Mouse (Mus musculus) gastrocnemius, postnatal 25 days (tissue): ENCODE data around the gene Eif3c. TPM values are rescaled to one million over a fixed set of nuclear protein-coding genes. Genes with fewer than 3 reads are reported as not detected.

Source experiments
- DNase-seq: peaks from one replicate; pipeline ENCODE4 v3.0.0; 2022
- total RNA-seq, 2 experiments: library from RNA; stranded (reverse); gene quantifications; 1 replicate in 1 of 2; 2 replicates in 1 of 2; pipeline ENCODE4 v1.2.3; 2021

Gene Eif3c
- total RNA-seq, 2 experiments from 2014 or later = 130 to 138 TPM

- DNase-seq = no peak
These were observed 11.4 kb downstream of the Eif3c start for GRCm38 (mm10) chr7:126554796-126555195.

GRCm38 (mm10) chr7:126545631-126546030 lies 20.6 kb downstream of the Eif3c start:
- DNase-seq = no peak

DNA sequence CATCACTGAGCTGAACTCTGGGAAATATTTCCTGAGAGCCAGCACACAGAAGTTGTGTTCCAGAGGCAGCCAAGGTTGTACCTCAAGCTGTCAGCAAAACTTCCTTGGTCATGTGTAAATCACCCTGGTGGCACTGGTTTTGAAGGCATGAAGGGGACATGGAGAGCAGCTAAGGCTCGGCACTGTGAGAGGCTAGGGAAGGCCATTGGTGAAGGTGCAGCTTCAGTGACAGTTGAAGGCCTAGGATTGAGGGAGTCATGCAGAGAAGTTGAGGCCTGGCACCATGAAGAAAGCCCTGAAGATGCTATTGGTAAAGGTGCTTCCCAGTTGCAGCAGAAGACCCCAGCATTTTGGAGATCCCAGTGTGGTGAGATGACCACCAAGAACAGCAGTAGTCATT lies 24.6 kb downstream of the Eif3c start:
- DNase-seq = no peak

DNA sequence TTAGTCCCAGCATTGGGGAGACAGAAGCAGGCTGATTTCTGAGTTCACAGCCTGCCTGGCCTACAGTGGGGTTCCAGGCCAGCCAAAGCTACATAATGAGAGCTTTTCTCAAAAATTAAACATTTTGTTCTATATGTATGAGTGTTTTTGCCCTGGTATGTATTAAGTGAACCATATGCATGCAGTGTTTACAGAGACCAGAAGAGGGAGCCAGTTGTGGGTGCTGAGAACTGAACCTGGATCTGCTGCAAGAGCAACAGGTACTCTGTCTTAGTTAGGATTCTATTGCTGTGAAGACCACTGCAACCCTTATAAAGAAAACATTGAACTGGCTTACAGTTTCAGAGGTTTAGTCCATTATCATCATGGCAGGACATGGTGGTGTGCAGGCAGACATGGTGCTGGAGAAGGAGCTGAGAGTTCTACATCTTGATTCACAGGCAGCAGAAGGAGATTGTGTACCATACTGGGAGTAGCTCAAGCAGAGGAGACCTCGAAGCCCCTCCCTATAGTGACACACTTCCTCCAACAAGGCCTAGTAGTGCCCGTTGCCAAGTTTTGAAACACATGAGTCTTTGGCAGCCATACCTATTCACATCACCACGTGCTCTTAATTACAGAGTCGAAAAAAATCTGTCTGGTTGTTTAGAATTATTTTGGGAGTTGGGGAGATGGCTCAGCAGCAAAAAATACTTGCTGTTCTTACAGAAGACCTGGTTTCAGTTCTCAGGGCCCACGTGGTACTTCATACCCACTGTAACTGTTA lies 28.2 kb downstream of the Eif3c start:
- DNase-seq = no peak

DNA sequence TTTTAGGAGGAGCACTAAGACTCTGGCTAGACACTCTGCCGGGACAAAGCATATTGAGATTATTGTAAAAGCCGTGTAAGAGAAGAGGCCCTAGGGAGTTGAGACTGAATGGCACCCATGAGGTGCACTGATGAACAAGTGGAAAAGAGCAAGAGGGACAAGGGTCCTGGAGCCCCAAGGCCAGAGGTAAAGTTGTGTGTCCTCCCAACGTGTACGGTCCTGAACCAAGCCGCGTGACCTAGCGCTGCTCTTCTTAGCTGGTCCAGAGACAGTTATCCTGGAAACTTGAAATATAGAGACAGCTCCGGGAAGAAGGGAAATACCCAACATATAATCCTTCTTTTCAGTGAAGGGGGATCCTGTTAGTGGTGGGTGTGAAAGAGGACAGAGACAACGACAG lies 29.7 kb downstream of the Eif3c start:
- DNase-seq = no peak

GRCm38 (mm10) chr7:126535766-126536165 lies 30.4 kb downstream of the Eif3c start:
- DNase-seq = no peak

DNA sequence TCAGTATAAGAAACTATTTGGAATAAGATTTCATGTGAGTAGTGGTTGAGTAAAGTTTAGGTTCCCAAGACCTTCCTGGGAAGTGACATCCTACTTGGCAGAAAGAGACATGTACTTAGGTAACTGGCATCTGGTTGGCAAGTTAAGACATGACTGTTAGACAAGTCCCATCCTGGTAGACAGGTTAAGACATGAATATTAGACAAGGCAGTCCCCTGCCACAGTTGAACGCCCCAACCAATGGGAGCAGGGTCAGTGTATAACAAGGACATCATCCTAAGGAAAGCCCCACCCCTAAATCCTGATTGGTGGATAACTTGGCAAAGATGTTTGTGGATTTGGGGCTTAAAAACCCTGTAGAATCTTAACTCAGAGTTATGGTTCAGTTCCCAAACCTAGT lies 32.8 kb downstream of the Eif3c start:
- no peak for DNase-seq

DNA sequence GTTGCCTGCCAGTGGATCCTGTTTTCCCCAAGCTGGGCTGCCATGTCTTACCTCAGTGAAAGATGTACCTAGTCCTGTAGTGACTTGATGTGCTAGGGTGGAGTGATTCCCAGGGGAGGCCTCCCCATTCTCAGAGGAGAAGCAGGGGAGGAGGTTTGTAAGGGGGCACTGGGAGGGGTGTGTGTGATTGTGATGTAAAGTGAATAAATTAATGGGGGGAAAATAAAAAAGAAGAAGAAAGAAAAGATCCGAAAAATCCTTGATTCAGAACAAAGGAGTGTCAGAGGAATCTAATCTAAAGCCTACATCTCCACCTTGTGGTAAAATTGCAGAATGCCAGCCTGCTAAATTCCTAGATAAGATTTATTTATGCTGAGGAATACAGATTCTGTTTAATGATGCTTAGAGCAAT lies 38.0 kb downstream of the Eif3c start:
- no peak for DNase-seq

GRCm38 (mm10) chr7:126523316-126523715 lies 42.9 kb downstream of the Eif3c start:
- no peak for DNase-seq

DNA sequence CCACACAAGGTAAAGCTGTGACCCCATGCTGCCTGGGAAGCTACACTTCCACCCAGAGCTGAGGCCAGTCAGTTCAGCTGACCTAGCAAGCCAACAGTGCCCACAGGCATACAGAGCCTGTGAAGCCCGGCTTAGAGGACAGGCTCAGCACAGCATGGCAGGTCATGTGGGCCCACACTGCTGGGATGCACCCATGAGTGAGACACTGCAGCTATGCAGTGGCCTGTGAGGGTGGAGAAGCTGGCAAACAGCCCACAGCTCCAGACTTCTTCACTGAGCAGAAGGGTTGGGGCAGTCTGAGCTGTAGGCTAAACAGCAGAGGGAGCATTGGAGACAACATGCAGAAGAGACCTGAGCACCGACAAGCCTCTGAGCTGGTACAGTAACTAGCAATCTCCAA lies 46.7 kb downstream of the Eif3c start:
- DNase-seq = no peak

DNA sequence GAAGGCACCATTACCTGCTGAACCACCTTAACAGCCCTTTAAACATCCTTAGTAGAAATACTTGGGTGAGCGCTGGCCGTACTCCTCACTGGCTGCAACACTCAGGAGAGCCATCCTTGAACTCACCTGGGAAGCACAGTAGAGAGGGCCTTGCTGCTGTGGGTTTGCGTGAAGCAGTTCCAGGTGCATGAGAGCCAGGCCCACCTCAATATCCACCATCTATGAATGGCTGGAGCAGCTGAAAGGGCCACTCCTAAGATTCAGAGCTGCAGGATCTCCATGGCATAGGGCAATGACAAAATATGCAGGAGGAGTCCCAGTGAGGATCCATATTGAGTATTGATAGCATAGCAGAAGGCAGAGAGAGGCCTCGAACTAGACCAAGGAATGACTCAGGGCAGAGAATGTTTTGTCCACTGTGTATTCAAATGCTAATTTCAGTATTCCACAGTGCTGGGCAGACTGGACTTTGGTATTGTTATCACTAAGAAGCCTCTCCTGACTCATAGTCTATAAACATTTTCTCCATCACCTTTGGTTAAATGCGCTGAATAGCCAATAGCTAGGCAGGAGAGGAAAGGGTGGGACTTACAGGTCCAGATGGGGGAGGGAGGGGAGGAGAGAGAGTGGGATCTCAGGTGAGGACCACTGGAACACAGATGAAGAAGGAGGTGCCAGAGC lies 47.8 kb downstream of the Eif3c start:
- DNase-seq = no peak

DNA sequence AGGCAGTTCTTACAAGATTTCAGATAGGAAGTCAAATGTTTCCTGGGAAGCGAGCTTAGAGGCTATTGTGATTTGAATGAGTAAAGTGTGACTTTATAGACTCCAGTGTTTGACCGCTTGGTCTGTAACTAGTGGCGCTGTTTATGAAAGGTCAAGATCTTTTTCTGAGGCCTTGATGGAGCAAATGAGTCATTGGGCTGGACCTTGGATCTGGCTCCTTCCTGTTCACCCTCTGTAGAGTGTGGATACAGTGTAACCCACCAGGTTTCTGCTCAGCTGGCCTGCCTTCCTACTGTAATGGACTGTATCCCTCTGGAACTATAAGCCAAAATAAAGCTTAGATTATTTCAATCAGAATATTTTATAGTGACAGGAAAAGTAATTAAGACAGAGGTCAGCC lies 54.9 kb downstream of the Eif3c start:
- DNase-seq = no peak

GRCm38 (mm10) chr7:126507126-126507778 lies 59.0 kb downstream of the Eif3c start:
- DNase-seq = no peak

GRCm38 (mm10) chr7:126504913-126505312 lies 61.3 kb downstream of the Eif3c start:
- DNase-seq = no peak

DNA sequence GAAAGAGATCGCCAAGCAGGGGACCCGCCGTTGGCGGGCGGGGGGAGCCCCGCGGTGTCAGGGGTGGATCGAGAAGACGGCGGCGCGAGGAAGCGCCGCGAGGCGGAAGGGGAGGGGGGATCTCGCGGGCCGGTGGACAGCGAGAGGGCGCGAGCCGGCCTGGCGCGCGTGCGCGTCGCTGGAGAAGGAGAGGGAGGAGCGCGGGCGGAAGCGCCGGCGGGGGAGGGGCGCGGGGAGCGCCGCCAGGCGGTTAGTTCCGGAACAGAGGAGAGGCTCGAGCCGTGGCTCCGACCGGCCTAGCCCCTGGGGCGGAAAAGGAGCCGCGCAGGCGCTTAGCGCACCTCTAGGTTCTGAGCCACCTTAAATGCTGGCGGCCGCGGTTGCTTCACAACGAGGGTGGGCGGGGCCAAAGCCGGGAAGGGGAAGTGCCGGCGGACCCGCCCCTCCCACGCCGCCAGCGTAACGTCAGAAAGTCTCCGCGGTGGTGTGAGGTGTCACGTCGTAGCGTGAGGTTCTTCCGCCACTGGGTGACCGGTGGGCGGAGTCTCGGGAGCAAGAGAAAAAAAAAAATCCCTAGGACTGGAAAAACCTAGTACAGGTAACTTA lies 62.8 kb downstream of the Eif3c start, which contains the start of gene Atxn2l:
TSS of gene Atxn2l (minus strand) at position 165 of the 606 bp plus-strand sequence.
- DNase-seq = peak; percentile 99

- DNase-seq = peak; percentile 56
These were observed 63.5 kb downstream of the Eif3c start for GRCm38 (mm10) chr7:126502751-126503150.

DNA sequence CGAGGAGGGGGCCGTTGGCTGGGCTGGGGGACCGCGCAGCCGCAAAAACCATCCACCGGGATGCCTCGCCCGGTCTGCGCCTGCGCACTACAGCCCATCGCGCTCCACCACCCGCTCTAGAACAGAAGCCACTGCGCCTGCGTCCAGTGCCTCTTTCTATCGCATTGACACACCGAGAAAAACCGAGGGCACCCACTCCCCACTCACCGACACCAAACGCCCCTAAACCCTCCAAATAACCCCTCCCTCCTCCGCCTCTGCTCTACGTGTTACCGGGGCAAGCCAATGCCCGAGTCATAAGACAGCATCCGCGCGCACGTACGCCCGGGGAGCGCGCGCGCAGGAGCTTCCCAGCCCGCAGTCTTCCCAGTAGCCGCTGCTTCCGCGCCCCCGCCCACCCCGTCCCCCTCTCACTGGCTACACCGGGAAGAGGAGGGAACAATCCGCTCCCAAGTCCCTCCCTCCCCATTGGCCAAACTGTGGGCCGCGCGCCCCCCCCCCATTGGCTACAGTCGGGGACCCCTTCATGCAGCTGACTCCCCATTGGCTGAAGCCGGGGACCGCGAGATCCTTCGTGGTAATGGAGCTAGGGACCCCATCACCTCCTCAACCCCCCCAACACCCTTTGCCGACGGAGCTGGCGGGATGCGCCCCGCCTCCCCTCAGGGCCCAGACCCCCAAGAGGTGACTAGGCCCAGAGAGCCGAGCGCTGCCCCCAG lies 64.0 kb downstream of the Eif3c start:
- peak; percentile 96 for DNase-seq

DNA sequence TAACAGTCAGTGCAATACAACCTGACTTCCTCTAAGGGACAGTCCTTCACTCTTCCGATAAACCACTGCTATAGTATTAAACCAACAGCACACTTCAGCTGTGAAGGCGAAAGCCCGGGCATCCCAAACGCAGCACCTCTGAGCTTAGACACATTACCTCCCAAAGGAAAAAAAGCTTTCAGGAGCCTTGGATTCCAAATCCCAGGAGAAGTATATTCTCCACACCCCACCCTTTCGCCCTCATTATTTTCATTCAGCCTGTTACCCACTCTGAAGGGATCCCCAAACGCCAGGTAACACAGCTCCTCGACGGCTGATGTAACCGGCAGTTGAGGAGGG lies 64.6 kb downstream of the Eif3c start:
- no peak for DNase-seq

DNA sequence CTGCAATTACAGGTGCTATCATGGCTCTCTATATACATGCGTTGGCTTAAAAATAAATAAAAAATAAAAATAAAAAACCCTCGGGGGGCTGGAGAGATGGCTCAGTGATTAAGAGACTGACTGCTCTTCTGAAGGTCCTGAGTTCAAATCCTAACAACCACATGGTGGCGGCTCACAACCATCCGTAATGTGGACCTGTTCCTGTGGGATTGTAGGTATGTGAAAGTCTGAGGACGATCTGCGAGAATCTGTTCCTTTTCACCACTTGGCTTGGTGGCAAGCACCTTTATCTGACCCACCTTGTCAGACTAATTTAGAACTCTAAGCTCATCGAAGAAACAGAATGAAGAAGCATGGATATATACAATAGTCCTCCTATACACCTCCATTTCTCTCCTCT lies 66.8 kb downstream of the Eif3c start:
- no peak for DNase-seq

DNA sequence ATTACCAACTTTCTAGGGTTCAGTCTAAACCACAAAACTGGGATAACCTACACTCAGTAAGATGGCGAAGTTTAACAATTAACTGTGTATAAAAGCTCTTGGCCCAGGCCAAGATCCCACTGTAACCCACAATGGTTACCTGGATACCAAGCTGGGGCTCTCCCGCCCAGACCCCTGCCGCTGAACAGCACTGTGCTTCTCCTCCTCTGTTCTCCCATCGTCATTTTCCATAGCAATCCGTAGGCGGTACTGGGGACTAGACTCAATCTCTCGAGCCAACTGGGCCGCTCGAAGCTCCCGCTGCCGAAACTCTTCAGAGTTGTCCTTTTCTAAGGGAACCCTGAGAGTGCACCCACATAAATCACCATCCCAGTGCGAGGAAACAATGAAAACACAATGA lies 68.2 kb downstream of the Eif3c start:
- no peak for DNase-seq

GRCm38 (mm10) chr7:126496475-126496874 lies 69.7 kb downstream of the Eif3c start:
- DNase-seq = no peak
